Mouse (Mus musculus): Measurements from ENCODE around the gene Chst11.

The Chst11 gene

GRCm38 (mm10) chr10:83210122-83210521 lies 224.8 kb downstream of the Chst11 start:
- peak in 1 of 2 experiments; percentile 36 for DNase-seq (ENCODE audit: low spot score in 2 of 2)

DNA sequence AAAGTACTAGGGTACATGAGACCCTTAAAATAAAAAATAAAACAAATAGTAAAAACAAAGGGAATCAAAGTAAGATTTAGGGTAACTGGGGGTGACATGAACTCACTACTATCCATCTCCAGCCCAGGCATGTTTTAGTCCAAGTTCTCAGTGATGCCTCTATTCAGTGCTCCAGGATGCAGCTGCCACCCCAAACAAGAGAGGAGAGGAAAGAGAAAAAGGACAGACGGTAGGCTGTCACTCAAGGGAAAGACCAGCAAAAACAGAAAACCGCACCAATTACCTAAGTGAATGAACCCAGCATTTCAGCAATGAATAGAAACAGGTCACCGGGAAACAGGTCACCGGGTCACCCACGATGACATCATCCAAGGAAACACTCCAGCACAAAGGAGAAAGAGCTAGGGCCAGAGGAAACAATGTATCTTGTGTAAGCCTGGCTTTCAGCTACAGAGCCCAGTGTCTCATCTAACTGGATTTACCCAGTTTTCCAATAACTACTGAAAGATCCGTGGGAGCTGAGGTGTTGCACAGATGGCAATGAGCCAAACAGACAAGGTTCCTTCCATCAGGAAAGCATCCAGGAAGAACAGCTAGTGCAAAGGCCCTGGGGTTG lies 225.8 kb downstream of the Chst11 start:
- no peak for DNase-seq (ENCODE audit: low spot score in 2 of 2)

- DNase-seq (ENCODE audit: low spot score in 2 of 2), result peak; percentile 26 to 31
Observed at GRCm38 (mm10) chr10:83212618-83213017, 227.3 kb downstream of the Chst11 start.

GRCm38 (mm10) chr10:83215559-83215958 lies 230.3 kb downstream of the Chst11 start:
- no peak for DNase-seq (ENCODE audit: low spot score in 2 of 2)

GRCm38 (mm10) chr10:83217256-83217655 lies 232.0 kb downstream of the Chst11 start:
- no peak for DNase-seq (ENCODE audit: low spot score in 2 of 2)

- no peak for DNase-seq (ENCODE audit: low spot score in 2 of 2)
Observed at GRCm38 (mm10) chr10:83218778-83219177, 233.5 kb downstream of the Chst11 start.

GRCm38 (mm10) chr10:83219729-83220128 lies 234.4 kb downstream of the Chst11 start:
- peak; percentile 75 to 77 for DNase-seq (ENCODE audit: low spot score in 2 of 2)

GRCm38 (mm10) chr10:83220217-83220616 lies 234.9 kb downstream of the Chst11 start:
- no peak for DNase-seq (ENCODE audit: low spot score in 2 of 2)

- DNase-seq (ENCODE audit: low spot score in 2 of 2), result no peak
Observed at GRCm38 (mm10) chr10:83220847-83221246, 235.5 kb downstream of the Chst11 start.

DNA sequence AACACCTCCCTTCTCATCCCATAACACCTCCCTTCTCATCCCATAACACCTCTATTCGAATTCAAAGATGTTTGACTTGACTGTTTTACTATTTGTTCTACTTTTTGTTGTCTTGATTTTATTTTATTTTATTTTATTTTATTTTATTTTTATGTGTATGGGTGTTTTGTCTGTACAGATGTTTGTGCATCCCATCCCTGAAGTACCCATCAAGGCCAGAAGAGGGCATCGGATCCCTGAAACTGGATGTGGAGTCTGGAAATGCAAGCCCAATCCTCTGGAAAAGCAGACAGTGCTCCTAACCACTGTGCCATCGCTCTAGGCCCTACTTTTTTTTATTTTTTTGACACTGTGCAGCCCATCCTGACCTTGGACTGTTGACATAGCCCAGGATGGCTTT lies 239.7 kb downstream of the Chst11 start:
- DNase-seq (ENCODE audit: low spot score in 2 of 2), result no peak

GRCm38 (mm10) chr10:83228626-83229025 lies 243.3 kb downstream of the Chst11 start:
- DNase-seq (ENCODE audit: low spot score in 2 of 2), result no peak

DNA sequence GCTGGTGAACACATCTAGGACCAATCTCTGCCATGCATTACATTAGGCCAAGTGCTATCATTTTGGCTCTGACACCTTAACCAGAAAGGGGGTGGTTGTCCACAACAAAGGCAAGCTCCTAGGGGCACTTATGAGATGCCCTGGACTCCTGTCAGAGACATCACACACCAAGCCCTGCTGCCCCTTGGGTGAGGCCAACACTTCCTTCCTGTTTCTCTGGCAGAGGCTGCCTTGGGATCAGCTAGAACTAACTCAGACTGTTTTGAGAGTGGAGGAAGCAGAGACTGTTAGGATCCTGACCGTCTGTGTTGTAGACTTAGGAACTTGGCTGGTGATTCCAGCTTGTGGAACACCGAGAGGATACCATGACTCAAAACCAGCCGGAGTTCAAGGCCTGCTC lies 248.7 kb downstream of the Chst11 start:
- DNase-seq (ENCODE audit: low spot score in 2 of 2), result no peak

DNA sequence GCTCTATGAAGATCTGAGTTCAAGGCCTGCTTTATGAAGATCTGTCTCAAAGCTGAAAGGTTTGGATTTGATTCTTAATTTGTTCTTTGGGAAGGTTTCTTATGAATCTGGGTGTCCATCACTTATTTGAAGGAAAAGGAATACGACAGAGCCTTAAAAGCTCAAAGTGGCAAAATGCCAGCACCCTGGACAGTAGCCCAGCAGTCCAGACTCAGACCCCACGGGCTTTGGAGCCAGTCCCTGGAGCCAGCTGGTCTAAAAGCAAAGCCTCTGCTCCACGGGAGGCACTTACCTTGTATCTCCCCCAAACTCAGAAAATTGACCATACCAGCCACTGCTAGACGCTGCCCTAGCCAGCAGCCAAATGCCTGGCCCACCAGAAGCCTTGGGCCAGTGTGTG lies 249.1 kb downstream of the Chst11 start:
- DNase-seq (ENCODE audit: low spot score in 2 of 2), result no peak

- no peak for DNase-seq (ENCODE audit: low spot score in 2 of 2)
Observed at GRCm38 (mm10) chr10:83242106-83242686, 256.9 kb downstream of the Chst11 start.

DNA sequence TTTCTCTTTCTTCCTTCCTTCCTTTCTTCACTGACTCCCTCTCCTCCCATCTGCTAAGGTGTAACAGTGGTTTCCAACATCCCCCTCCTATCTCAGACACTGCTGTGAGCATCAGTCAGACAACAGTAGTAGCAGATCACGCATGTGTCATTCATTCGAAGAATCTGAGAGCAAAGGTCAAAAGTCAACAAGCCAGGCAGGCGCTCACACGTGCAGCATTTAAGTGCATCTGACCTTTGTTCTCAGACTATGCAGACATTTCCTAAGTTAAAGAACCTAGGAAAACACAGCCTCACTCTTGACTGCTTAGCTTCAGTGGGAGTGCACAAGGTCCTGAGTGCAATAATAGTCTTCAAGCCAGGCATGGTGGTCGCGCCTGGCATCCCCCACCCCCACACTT lies 258.8 kb downstream of the Chst11 start:
- no peak for DNase-seq (ENCODE audit: low spot score in 2 of 2)

Data from right cerebral cortex, adult 2 months (tissue).